Mouse (Mus musculus) ES-Bruce4 (cell line): ENCODE results near the gene Mgme1. TPM values are rescaled to one million over a fixed set of nuclear protein-coding genes. Genes with fewer than 3 reads are reported as not detected.

ENCODE experiments used
- H3K27ac ChIP-seq: 2 replicates; pipeline ENCODE4 v1.5.1; 2012; ENCODE audit warnings: low read length, inconsistent platforms; ENCODE audit not compliant: insufficient read depth
- H3K27me3 ChIP-seq: 2 replicates; pipeline ENCODE4 v1.6.1; 2012; ENCODE audit warnings: mild to moderate bottlenecking, low read length, inconsistent platforms; ENCODE audit not compliant: control insufficient read depth, poor library complexity, insufficient read depth, severe bottlenecking
- H3K36me3 ChIP-seq: 2 replicates; pipeline ENCODE4 v1.6.1; 2012; ENCODE audit warnings: inconsistent platforms, mild to moderate bottlenecking, low read length, moderate library complexity; ENCODE audit not compliant: control insufficient read depth, poor library complexity, insufficient read depth, severe bottlenecking
- H3K4me1 ChIP-seq: one replicate; pipeline ENCODE4 v1.8.1; 2011; ENCODE audit warnings: low read length; ENCODE audit not compliant: control insufficient read depth, insufficient read depth
- H3K4me3 ChIP-seq: 2 replicates; pipeline ENCODE4 v1.5.1; 2011; ENCODE audit warnings: low read depth, mild to moderate bottlenecking, low read length
- H3K9ac ChIP-seq: 2 replicates; pipeline ENCODE4 v1.6.1; 2012; ENCODE audit warnings: low read depth, mild to moderate bottlenecking, inconsistent platforms; ENCODE audit not compliant: poor library complexity, severe bottlenecking
- H3K9me3 ChIP-seq: replicated peaks from 2 replicates; pipeline ENCODE4 v1.6.1; 2012; ENCODE audit warnings: mild to moderate bottlenecking, low read length, inconsistent platforms; ENCODE audit not compliant: control insufficient read depth, poor library complexity, insufficient read depth, severe bottlenecking
- CTCF ChIP-seq: IDR thresholded peaks from one replicate; pipeline ENCODE4 v1.8.1; 2011; ENCODE audit warnings: low read depth, low read length
- EP300 ChIP-seq: IDR thresholded peaks from 2 replicates; pipeline ENCODE4 v1.6.1; 2011; ENCODE audit warnings: low read depth, low read length; ENCODE audit not compliant: insufficient read depth
- POLR2A ChIP-seq: IDR thresholded peaks from one replicate; pipeline ENCODE4 v1.8.1; 2011; ENCODE audit warnings: low read length; ENCODE audit not compliant: insufficient read depth
- polyA plus RNA-seq: library from polyadenylated mRNA; stranded (reverse); fragments of >200 nt; gene quantifications from 2 replicates; pipeline ENCODE4 v1.2.4, GENCODE M21; 2011; ENCODE audit warnings: low read depth; ENCODE audit not compliant: missing spikeins, insufficient read depth, insufficient read length

Gene Mgme1
- polyA plus RNA-seq, 1 experiment: 35.8 TPM

DNA sequence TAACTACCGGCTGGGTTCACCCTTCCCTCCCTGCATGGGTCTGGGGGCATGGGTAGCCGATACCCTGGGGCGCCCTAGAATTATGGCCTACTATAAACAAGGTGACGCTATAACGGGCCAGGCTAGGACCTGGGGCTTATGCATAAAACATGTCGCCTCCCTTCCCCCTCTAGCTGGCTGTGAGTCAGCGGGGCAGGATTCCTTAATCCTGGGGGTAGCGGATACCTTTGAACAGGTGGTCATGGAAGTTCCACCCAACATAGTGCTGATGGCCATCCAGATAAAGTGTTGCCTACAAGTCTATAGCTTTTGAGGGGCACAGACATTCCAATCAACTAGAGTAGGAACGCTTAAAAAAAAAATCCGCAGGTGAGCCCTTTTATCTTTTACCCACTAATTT, 59.5 kb downstream of the Mgme1 start:
- H3K9me3 ChIP-seq: no peaks in the 10 kb centered on the region

DNA sequence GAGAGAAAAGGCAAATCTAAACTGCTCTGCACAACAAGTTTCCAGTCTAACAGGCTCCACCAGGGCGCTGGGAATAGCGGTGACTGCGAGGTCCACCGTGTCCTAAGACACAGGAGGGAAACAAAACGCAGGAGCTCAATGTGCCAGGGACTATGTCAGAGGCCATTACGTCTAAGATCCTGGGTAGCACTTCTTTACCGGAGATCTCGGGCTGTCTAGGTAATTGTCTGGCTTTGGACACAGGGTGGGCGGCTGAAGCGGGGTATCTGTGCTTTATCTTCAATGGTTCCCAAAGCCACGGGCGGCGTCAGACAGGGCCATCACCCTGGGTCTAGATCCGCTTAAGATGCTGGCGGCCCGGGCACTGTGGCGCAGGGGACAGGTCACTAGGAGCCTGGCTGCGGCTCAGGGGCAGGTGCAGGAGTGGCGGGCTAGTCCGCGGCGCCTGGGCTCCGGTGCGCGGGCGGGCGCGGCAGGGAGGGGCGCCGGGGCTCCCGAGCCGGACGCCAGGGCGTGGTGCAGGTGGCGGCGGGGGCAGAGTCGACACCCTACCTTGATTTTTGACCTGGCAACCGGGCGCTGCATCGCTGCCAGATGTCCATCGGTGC, 60.0 kb downstream of the Mgme1 start:
- Histone ChIP-seq H3K27me3 (0 out of 2 replicates have a peak, but pooled peaks cover 2% of the 10 kb centered on the region), H3K9me3 (no peaks in the 10 kb centered on the region), H3K36me3 (no peaks in the 10 kb centered on the region), H3K27ac (no peak overlapping the region), H3K4me1 (peaks cover 5% of the 10 kb centered on the region), H3K9ac (peak overlapping the region; percentile 58), H3K4me3 (peak overlapping the region; percentile 67)
- TF ChIP-seq CTCF: no peak
- no peak for TF ChIP-seq POLR2A
- TF ChIP-seq EP300: no peak

More for the DNA sequence above, 59.5 kb downstream of the Mgme1 start:
- no peak overlapping the region for H3K27ac ChIP-seq
- peak overlapping the region; percentile 58 for H3K9ac ChIP-seq
- peaks cover 5% of the 10 kb centered on the region for H3K4me1 ChIP-seq
- TF ChIP-seq CTCF (no peak), POLR2A (no peak), EP300 (no peak)
- H3K4me3 ChIP-seq: peak overlapping the region; percentile 36; the same call in 1 of the 2 replicates
- 0 out of 2 replicates have a peak, but pooled peaks cover 2% of the 10 kb centered on the region for H3K27me3 ChIP-seq
- no peaks in the 10 kb centered on the region for H3K36me3 ChIP-seq

Other genes starting within 250 kb of the Mgme1 start
- gene Banf2, start 237.6 kb upstream of the Mgme1 start, polyA plus RNA-seq: not detected in 2 replicates
- gene Snx5, start 243 bp downstream of the Mgme1 start, polyA plus RNA-seq: 499 and 538 TPM in 2 replicates
- 10.6 and 11.1 TPM in 2 replicates for gene Ovol2, start 61.5 kb downstream of the Mgme1 start, polyA plus RNA-seq
- gene Kat14, start 98.3 kb downstream of the Mgme1 start, polyA plus RNA-seq: 40.4 and 42.9 TPM in 2 replicates
- gene Pet117, start 98.3 kb downstream of the Mgme1 start, polyA plus RNA-seq: 8.6 and 9.1 TPM in 2 replicates